Mouse (Mus musculus): ENCODE results near the gene Taok3. TPM values are rescaled to one million over a fixed set of nuclear protein-coding genes. Genes with fewer than 3 reads are reported as not detected.

The Taok3 gene
- polyA plus RNA-seq, 2 experiments: 7.4 to 14.3 TPM

DNA sequence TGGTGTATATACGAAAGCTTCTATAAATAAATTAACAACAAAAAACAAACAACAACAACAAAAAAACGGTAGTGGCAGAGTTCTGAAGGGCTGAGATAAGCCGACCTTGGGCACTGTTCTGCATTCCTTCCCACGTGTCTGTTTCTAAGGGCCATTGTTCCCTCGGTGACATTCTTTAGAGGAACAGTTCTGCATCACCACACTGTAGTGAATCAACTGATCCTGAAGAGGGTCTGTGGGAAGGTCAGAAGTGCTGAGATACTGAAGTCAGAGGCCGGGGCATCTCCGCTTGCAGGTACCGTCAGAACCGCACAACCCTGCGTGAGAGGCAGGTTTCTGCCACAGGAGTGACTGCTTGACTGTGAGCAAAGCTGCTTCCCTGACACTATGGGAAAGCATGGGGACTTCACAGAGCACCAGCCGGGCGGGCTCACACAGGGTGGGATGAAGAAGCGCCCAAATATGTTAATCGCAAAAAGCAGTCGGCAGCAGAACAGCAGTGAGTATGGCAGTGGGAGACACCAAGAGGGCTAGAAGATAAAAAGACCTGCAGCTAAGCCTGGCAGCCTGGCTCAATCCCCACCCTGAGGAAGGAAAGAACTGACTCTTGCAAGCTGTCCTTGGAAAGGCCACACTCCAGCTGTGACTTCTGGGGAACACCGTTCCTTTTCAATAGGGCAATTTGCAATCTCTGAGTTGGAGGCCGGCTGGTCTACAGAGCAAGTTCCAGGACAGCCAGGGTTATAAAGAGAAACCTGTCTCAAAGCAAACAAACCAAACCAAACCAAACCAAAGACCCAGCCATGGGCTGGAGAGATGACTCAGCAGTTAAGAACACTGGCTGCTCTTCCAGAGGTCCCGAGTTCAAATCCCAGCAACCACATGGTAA lies 184.0 kb downstream of the Taok3 start:
- no peaks in the 10 kb centered on the region for H3K36me3 ChIP-seq (ENCODE audit: control insufficient read depth, insufficient read depth, low read length)
- no peak overlapping the region for H3K27ac ChIP-seq (replicated peaks; ENCODE audit: low read depth, low read length)
- no peak overlapping the region for H3K9ac ChIP-seq (ENCODE audit: low read depth, low read length, severe bottlenecking)
- WGBS: 66% methylated on average over 18 of the region's 18 CpGs
- H3K9me3 ChIP-seq (ENCODE audit: control insufficient read depth, low read length): no peaks in the 10 kb centered on the region
- H3K4me1 ChIP-seq (ENCODE audit: control insufficient read depth, insufficient read depth, low read length): no peaks in the 10 kb centered on the region
- no peak for TF ChIP-seq POLR2A (IDR thresholded peaks at IDR 0.05; ENCODE audit: borderline replicate concordance, extremely low read depth, insufficient read depth, insufficient read length)
- H3K4me2 ChIP-seq (replicated peaks; ENCODE audit: low read depth, low read length, severe bottlenecking): no peak overlapping the region
- H3K27me3 ChIP-seq (ENCODE audit: control insufficient read depth, insufficient read depth, low read length): no peaks in the 10 kb centered on the region
- no peak overlapping the region for H3K4me3 ChIP-seq (replicated peaks; ENCODE audit: low read length)
- ATAC-seq (ENCODE audit: low FRiP score, low read depth) (no peak), DNase-seq (ENCODE audit: low spot score) (no peak)

DNA sequence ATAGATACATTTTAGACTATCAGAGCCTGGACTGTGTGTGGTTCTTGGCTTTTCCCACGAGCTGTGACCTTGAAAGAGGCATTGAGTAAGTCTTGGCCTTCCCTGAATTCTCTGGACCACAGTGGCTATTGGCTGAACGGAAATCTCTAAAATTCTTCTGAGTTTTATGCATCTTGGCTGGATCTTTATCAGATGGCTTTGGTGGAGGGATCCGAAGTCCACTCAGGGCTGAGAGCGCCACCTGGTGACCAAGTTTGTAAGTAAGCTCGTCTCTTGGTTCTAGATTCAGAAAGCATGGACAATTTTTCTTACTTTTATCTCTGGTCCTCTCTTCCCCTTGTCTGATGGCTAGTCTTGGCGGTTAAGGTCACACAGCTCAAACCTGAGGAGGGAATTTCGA lies 185.0 kb downstream of the Taok3 start:
- no peak for ATAC-seq (ENCODE audit: low FRiP score, low read depth)
- no peaks in the 10 kb centered on the region for H3K9me3 ChIP-seq (ENCODE audit: control insufficient read depth, low read length)
- no peaks in the 10 kb centered on the region for H3K4me1 ChIP-seq (ENCODE audit: control insufficient read depth, insufficient read depth, low read length)
- no peak overlapping the region for H3K4me2 ChIP-seq (replicated peaks; ENCODE audit: low read depth, low read length, severe bottlenecking)
- WGBS: 66% methylated on average over 7 of the region's 7 CpGs
- H3K27ac ChIP-seq (replicated peaks; ENCODE audit: low read depth, low read length): no peak overlapping the region
- H3K4me3 ChIP-seq (replicated peaks; ENCODE audit: low read length): no peak overlapping the region
- no peaks in the 10 kb centered on the region for H3K36me3 ChIP-seq (ENCODE audit: control insufficient read depth, insufficient read depth, low read length)
- peak; percentile 65 for DNase-seq (ENCODE audit: low spot score)
- no peak for TF ChIP-seq POLR2A (IDR thresholded peaks at IDR 0.05; ENCODE audit: borderline replicate concordance, extremely low read depth, insufficient read depth, insufficient read length)
- no peak overlapping the region for H3K9ac ChIP-seq (ENCODE audit: low read depth, low read length, severe bottlenecking)
- H3K27me3 ChIP-seq (ENCODE audit: control insufficient read depth, insufficient read depth, low read length): no peaks in the 10 kb centered on the region

DNA sequence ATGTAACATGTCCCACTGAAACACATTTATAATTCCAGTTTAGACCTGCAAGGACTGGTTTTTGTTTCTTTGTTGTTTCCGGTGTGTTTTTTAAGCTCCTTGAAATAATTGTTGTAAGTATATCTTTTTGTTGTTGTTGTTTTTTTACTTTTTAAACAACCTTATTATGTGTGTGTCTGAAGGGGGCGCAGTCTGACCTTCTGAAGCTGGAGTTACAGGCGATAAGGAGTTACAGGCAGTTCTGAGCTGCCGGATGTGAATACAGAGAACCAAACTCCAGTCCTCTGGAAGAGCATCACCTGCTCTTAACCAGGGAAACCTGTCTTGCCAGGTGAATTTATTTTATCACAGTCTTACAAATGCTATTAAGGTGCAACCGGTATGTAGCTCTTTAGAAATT lies 185.8 kb downstream of the Taok3 start:
- DNase-seq (ENCODE audit: low spot score): no peak
- H3K27ac ChIP-seq (replicated peaks; ENCODE audit: low read depth, low read length): no peak overlapping the region
- H3K27me3 ChIP-seq (ENCODE audit: control insufficient read depth, insufficient read depth, low read length): no peaks in the 10 kb centered on the region
- no peaks in the 10 kb centered on the region for H3K9me3 ChIP-seq (ENCODE audit: control insufficient read depth, low read length)
- no peak overlapping the region for H3K4me2 ChIP-seq (replicated peaks; ENCODE audit: low read depth, low read length, severe bottlenecking)
- no peak overlapping the region for H3K4me3 ChIP-seq (replicated peaks; ENCODE audit: low read length)
- no peaks in the 10 kb centered on the region for H3K4me1 ChIP-seq (ENCODE audit: control insufficient read depth, insufficient read depth, low read length)
- WGBS: 86% methylated on average over 5 of the region's 5 CpGs
- H3K9ac ChIP-seq (ENCODE audit: low read depth, low read length, severe bottlenecking): no peak overlapping the region
- ATAC-seq (ENCODE audit: low FRiP score, low read depth): no peak
- H3K36me3 ChIP-seq (ENCODE audit: control insufficient read depth, insufficient read depth, low read length): no peaks in the 10 kb centered on the region
- no peak for TF ChIP-seq POLR2A (IDR thresholded peaks at IDR 0.05; ENCODE audit: borderline replicate concordance, extremely low read depth, insufficient read depth, insufficient read length)

DNA sequence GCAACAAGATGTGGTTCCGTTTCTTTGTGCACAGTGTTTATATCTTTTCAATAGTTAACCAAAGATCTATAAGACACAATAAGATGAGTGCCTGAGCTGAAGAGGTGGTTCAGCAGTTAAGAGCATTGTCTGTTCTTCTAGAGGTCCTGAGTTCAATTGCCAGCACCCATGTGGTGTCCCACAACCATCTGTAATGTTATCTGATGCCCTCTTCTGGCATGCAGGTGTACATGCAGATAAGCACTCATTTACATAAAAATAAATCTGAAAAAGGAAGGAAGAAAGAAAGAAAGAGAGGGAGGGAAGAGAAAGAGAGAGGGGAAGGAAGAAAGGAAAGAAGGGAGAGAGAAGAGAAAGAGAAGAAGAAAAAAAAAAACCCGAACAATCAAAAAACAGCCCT lies 186.9 kb downstream of the Taok3 start:
- DNase-seq (ENCODE audit: low spot score): no peak
- H3K9me3 ChIP-seq (ENCODE audit: control insufficient read depth, low read length): no peaks in the 10 kb centered on the region
- TF ChIP-seq POLR2A (IDR thresholded peaks at IDR 0.05; ENCODE audit: borderline replicate concordance, extremely low read depth, insufficient read depth, insufficient read length): no peak
- H3K4me1 ChIP-seq (ENCODE audit: control insufficient read depth, insufficient read depth, low read length): no peaks in the 10 kb centered on the region
- no peaks in the 10 kb centered on the region for H3K27me3 ChIP-seq (ENCODE audit: control insufficient read depth, insufficient read depth, low read length)
- no peak for ATAC-seq (ENCODE audit: low FRiP score, low read depth)
- H3K4me3 ChIP-seq (replicated peaks; ENCODE audit: low read length): no peak overlapping the region
- H3K36me3 ChIP-seq (ENCODE audit: control insufficient read depth, insufficient read depth, low read length): no peaks in the 10 kb centered on the region
- no peak overlapping the region for H3K4me2 ChIP-seq (replicated peaks; ENCODE audit: low read depth, low read length, severe bottlenecking)
- no peak overlapping the region for H3K9ac ChIP-seq (ENCODE audit: low read depth, low read length, severe bottlenecking)
- 93% methylated on average over 2 of the region's 2 CpGs for whole genome bisulfite sequencing
- no peak overlapping the region for H3K27ac ChIP-seq (replicated peaks; ENCODE audit: low read depth, low read length)

GRCm38 (mm10) chr5:117307699-117308098 lies 187.8 kb downstream of the Taok3 start:
- Histone ChIP-seq H3K27ac (replicated peaks; ENCODE audit: low read depth, low read length) (no peak overlapping the region), H3K36me3 (ENCODE audit: control insufficient read depth, insufficient read depth, low read length) (no peaks in the 10 kb centered on the region), H3K4me2 (replicated peaks; ENCODE audit: low read depth, low read length, severe bottlenecking) (no peak overlapping the region), H3K4me1 (ENCODE audit: control insufficient read depth, insufficient read depth, low read length) (no peaks in the 10 kb centered on the region), H3K9ac (ENCODE audit: low read depth, low read length, severe bottlenecking) (no peak overlapping the region), H3K9me3 (ENCODE audit: control insufficient read depth, low read length) (no peaks in the 10 kb centered on the region), H3K4me3 (replicated peaks; ENCODE audit: low read length) (no peak overlapping the region), H3K27me3 (ENCODE audit: control insufficient read depth, insufficient read depth, low read length) (no peaks in the 10 kb centered on the region)
- ATAC-seq (ENCODE audit: low FRiP score, low read depth) (no peak), DNase-seq (ENCODE audit: low spot score) (peak; percentile 56)
- TF ChIP-seq POLR2A (IDR thresholded peaks at IDR 0.05; ENCODE audit: borderline replicate concordance, extremely low read depth, insufficient read depth, insufficient read length): no peak
- WGBS: 31% methylated on average over 11 of the region's 11 CpGs
